Mouse (Mus musculus) cortical plate, adult 2 months (tissue): ENCODE measurements around the gene Tenm1.

Experiments
- CTCF ChIP-seq: fragments of 200-500 bp; IDR thresholded peaks from 2 replicates; pipeline ENCODE4 v1.5.1; 2011; ENCODE audit warnings: mild to moderate bottlenecking, control low read depth, low read length; ENCODE audit not compliant: insufficient read depth; ENCODE audit errors: extremely low read depth
- POLR2A ChIP-seq: fragments of 200-500 bp; IDR thresholded peaks from 2 replicates; pipeline ENCODE4 v1.6.1; 2011; ENCODE audit warnings: mild to moderate bottlenecking, low read length, control low read depth; ENCODE audit not compliant: insufficient read depth; ENCODE audit errors: extremely low read depth

- no peak for TF ChIP-seq CTCF
- no peak for TF ChIP-seq POLR2A
Observed at GRCm38 (mm10) chrX:43397957-43398356, 31.0 kb downstream of the Tenm1 start.
